Mouse (Mus musculus) gastrocnemius, postnatal 4 days (tissue): ENCODE results near the gene D7Ertd443e. TPM values are rescaled to one million over a fixed set of nuclear protein-coding genes. Genes with fewer than 3 reads are reported as not detected.

Experiments
- DNase-seq, 2 experiments: peaks; one replicate each; pipeline ENCODE4 v3.0.0; 2021 to 2022; ENCODE audit warnings: low spot score in 2 of 2, mixed read lengths in 2 of 2
- total RNA-seq, 2 experiments: library from RNA; stranded (reverse); gene quantifications; 2 replicates each; pipeline ENCODE4 v1.2.3; 2021

The D7Ertd443e gene
- total RNA-seq, 2 experiments from 2014 or later = 0.08 TPM; not detected in 1

- DNase-seq = no peak
Observed at GRCm38 (mm10) chr7:134289611-134290301, 95.7 kb downstream of the D7Ertd443e start.

DNA sequence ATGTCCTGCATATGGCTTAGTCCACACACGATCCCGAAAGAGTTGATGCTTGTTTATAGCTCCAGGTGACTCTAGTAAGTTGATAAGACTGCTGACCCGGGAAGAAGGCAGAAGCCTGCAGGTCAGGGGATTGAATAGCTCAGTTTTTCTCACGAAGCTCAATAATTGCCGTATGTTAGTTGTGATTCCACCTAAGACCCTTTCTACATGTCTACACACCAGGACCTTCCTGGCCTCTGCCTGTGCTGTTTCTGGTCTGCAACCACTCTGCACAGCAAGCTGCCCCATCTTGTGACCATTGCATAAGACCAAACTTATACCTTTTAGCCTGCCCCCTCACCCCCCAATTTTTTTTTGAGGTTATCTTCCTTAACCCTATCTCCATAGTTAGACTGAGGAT lies 96.3 kb downstream of the D7Ertd443e start:
- no peak for DNase-seq

DNA sequence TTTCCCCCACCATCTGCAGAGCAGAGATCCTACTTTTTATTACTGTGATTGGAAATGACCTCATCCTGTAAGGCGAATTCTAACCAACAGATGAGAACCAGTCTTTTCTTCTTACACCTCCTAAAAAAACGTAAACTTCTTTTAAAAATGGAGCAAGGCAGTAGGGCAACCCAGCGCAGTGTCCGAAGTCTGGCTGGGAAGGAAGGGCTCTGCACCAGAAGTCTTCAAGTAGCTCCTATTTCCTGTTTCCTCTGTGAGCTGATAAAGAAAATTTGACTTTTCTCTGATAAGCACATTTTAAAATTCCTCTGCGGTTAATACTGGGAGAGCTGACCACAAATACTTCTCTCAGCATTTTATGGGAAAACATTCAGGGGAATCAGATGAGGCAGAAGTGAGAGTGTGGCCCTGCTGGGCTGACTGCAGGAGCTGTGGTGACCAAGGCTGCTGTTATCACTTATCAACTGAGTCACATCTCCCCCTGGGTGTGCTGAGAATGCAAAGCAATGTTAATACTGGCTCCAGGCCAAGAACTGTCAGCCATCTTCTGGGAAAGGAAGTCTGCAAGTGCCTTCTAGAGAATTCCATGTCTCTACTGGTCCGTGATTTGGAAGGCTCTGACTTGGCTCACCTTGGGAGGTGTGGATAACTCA lies 97.8 kb downstream of the D7Ertd443e start:
- DNase-seq = no peak

GRCm38 (mm10) chr7:134272956-134273355 lies 112.5 kb downstream of the D7Ertd443e start:
- DNase-seq = no peak

GRCm38 (mm10) chr7:134272421-134272820 lies 113.0 kb downstream of the D7Ertd443e start:
- DNase-seq = no peak

GRCm38 (mm10) chr7:134265783-134266182 lies 119.7 kb downstream of the D7Ertd443e start:
- DNase-seq = no peak

DNA sequence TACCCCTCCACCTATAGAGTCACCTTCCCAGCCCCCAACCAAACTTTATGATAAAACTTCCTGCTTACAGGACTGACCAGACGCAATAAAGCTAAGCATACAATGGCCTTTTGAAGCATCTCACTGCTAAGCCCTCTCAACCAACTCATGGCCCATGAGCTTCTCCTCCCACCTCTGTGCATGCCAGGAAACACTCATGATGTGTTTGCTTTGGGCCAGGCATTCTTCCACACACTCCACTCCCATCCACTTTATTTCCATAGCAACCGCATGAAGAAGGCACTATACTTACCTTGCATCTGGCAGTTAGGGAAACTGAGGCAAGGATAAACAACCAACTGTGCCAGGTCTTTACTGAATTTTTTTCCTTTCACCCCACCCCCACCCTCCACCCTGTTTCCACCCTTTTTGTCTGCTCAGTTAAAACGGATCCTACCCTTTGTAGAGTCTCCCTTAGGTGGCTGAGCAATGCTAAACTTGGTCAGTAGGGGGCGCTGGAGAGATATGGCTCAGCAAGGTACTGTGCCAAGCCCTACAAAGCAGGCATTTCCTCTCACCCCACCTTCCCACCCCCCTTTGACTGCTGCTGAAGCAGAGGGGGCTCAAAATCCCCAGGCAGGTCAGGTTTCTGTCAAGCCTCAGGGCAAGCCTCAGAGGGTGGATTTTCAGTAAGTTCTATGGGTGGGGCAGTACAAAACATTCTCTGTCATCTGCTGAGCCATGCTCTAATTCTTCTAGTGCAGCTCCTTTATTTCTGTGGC lies 122.1 kb downstream of the D7Ertd443e start:
- DNase-seq = peak; percentile 28 to 51

GRCm38 (mm10) chr7:134261003-134261701 lies 124.3 kb downstream of the D7Ertd443e start:
- peak in 1 of 2 experiments; percentile 45 for DNase-seq

GRCm38 (mm10) chr7:134250273-134250870 lies 135.1 kb downstream of the D7Ertd443e start:
- DNase-seq = no peak

- no peak for DNase-seq
Observed at GRCm38 (mm10) chr7:134248041-134248440, 137.4 kb downstream of the D7Ertd443e start.

DNA sequence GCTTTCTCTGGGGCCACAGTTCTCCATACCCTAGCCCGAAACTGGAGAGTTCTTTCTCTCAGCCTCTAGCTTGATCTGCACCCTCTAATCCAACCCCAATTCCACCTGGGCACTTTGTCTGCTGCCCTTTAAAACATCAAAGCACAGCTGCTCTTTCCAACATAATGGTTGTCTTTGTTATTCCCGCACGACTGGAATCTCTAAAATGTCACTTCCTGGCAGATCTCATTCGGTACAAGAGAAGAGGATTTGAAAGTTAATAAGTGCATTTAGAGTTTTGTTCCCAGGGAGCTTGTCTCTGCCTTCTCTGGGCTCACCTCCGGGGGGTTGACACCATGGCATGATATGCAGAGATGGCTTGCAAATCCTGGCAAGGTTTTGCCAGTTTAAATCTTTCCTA lies 138.8 kb downstream of the D7Ertd443e start:
- DNase-seq = no peak

DNA sequence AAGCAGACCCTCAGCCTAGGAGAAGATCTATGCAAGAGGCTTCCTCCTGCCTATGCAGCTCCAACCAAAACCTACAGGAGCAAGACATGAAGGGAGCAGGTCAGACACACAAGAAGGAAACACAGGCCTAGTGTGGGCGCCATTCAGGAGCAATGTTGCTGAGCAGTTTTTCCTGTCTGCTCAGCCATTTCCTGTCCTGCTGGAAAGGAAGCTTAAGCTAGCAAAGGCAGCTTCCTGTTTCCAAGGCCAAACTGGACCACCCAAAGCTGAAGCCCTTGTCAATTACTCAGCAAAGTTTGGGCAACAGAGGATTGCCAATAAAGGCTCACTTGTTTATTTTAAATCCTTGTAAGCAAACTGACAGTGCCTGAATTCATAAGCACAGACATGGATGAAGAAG lies 142.7 kb downstream of the D7Ertd443e start:
- DNase-seq = no peak

DNA sequence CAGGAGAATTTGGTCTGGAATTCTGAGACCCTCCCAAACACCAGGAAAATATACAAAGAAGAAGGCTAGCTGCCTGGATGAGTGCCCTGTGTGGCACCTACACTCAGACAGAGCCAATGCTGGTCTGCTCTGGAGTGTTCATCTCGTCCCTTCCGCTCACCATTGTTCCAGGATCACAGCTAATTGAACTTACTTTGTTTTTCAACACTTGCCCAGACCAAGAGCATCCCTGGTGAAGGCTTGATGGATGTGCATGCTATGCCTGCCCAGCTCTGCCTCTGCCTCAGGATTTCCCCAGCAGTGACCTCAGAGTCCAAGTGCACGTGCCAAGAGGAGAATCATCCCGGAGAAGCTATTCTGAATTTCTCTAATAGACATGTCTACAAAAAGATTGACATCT lies 144.2 kb downstream of the D7Ertd443e start:
- no peak for DNase-seq

GRCm38 (mm10) chr7:134240579-134240978 lies 144.9 kb downstream of the D7Ertd443e start:
- DNase-seq = no peak

GRCm38 (mm10) chr7:134238863-134239262 lies 146.6 kb downstream of the D7Ertd443e start:
- no peak for DNase-seq

DNA sequence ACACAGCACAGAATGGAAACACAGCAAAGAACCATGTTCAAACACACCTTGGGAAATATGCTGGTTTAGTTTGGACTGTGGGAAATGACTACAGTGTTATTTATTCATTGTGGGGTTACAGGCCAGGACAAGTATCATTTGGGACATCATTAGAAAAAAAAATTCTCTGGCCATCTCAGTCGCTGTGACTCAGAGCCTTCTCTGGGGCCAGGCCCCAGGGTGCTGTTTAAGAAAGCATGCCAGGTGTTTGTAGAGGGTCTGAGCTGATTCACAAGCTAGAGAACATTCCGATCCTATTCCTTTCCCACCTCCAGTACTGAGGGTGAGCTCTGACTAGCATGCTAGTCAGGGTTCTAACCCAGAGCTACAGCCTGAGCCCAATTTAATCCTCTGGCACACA lies 148.1 kb downstream of the D7Ertd443e start:
- no peak for DNase-seq

DNA sequence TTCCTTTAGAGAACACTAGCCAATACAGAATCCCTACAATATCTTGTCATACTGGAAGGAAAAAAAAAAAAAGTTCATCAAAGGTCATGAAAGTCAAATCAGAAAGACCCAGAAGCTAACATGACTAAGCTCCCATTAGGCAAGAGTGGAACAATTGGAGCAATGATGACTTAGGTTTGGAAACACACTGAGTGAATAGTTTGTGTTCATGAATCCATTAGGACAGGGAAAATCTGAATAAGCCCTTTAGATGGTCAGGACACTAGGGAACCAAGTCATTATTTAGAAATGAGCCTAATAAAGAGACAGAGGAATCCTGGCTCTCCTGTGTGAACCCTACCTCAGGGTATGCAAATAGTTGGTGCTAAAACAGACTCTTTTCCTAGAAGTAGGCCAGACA lies 148.7 kb downstream of the D7Ertd443e start:
- no peak for DNase-seq

GRCm38 (mm10) chr7:134235552-134235951 lies 149.9 kb downstream of the D7Ertd443e start:
- DNase-seq = no peak

- no peak for DNase-seq
Observed at GRCm38 (mm10) chr7:134231378-134232346, 153.8 kb downstream of the D7Ertd443e start, which contains the start of gene Adam12. Adam12 (minus strand) TSS chr7:134232146.

GRCm38 (mm10) chr7:134230708-134231107 lies 154.8 kb downstream of the D7Ertd443e start:
- DNase-seq = no peak
